Comparison of ENCODE assay signal across 10 mouse cellular contexts in the genomic region with DNA sequence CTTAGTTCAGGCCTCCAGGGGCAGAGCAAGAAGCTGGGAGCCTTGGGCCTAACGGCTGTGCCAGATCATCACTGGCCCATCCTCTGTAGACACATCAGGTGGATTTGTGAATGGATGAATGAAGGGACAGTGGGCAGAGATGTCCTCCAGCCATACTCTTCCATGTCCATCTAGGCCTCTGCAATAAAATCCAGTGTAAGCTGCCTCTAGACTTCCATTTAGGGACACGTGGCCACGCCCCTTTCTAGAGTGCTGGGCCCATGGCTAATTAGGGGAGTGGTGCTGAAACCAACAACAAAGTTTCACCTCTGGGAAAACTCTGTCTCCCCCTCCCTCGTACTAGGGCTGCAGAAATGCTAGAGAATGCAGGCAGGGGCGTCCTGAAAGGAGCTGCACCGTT. TPM values are rescaled to one million over a fixed set of nuclear protein-coding genes. Genes with fewer than 3 reads are reported as not detected.
DNase-seq lines count a peak whose midpoint lies in the region; ATAC-seq and TF ChIP-seq lines count a peak whose summit lies in the region.
"Had no signal": no experiment of that assay in that cellular context is flagged by ENCODE, and none has a peak within 500 bp of the region (broad histone marks: within the 10 kb centered on the region; RNA-seq: fewer than 3 reads in every experiment).

No protein-coding gene starts in this region.

- H3K27ac ChIP-seq in left cerebral cortex, adult 2 months: no peak overlapping the region
- H3K27ac ChIP-seq in embryonic facial prominence, embryonic 14.5 days (replicated peaks; ENCODE audit: low read depth, low read length): no peak overlapping the region
- no peak overlapping the region for H3K27ac ChIP-seq in intestine, postnatal 0 days (ENCODE audit: low read depth, low read length)
- no peak overlapping the region for H3K27ac ChIP-seq in neural tube, embryonic 14.5 days (ENCODE audit: low read depth, low read length)

- peak overlapping the region; percentile 25; the same call in 1 of the 2 replicates for H3K9ac ChIP-seq in embryonic facial prominence, embryonic 14.5 days (ENCODE audit: low read depth, low read length)
- H3K9ac ChIP-seq in intestine, postnatal 0 days (ENCODE audit: low read depth, low read length): no peak overlapping the region
- H3K9ac ChIP-seq in neural tube, embryonic 14.5 days (replicated peaks; ENCODE audit: low read depth, low read length): peak overlapping the region; percentile 32; the same call in 1 of the 2 replicates

- peaks cover 7% of the 10 kb centered on the region; the same call in 1 of the 2 replicates for H3K4me1 ChIP-seq in embryonic facial prominence, embryonic 14.5 days (ENCODE audit: control insufficient read depth, insufficient read depth, low read length)
- no peaks in the 10 kb centered on the region for H3K4me1 ChIP-seq in intestine, postnatal 0 days (replicated peaks; ENCODE audit: control insufficient read depth, insufficient read depth, low read length)
- no peaks in the 10 kb centered on the region for H3K4me1 ChIP-seq in neural tube, embryonic 14.5 days (ENCODE audit: control insufficient read depth, insufficient read depth, low read length)

- peaks cover 43% of the 10 kb centered on the region for H3K27me3 ChIP-seq in embryonic facial prominence, embryonic 14.5 days (replicated peaks; ENCODE audit: control insufficient read depth, insufficient read depth, low read length)
- H3K27me3 ChIP-seq in intestine, postnatal 0 days (replicated peaks; ENCODE audit: control insufficient read depth, insufficient read depth, low read length): peaks cover 23% of the 10 kb centered on the region; the same call in 1 of the 2 replicates
- peaks cover 11% of the 10 kb centered on the region for H3K27me3 ChIP-seq in neural tube, embryonic 14.5 days (ENCODE audit: control insufficient read depth, insufficient read depth, low read length)

- TF ChIP-seq CTCF in left cerebral cortex, adult 2 months (IDR thresholded peaks at IDR 0.05): no peak
- no peak for TF ChIP-seq CTCF in intestine, postnatal 0 days (IDR thresholded peaks at IDR 0.05; ENCODE audit: low read depth)

- no peak for DNase-seq in left cerebral cortex, adult 2 months (ENCODE audit: extremely low spot score in 1 of 2, low spot score in 2 of 2)
- DNase-seq in left cerebral cortex, adult 18-20 months (ENCODE audit: low spot score in 2 of 2): no peak
- DNase-seq in embryonic facial prominence, embryonic 14.5 days (ENCODE audit: low spot score): peak; percentile 31
- DNase-seq in thymus, postnatal 0 days (ENCODE audit: low spot score): no peak
- no peak for DNase-seq in spleen, adult 18-20 months
- no peak for DNase-seq in spleen, postnatal 10 days (ENCODE audit: low spot score in 2 of 2)
- DNase-seq: kidney, adult 9 months; right cerebral cortex, adult 18-20 months had no signal

- intact Hi-C loops in left cerebral cortex, adult 2 months (cut with DNase I): no loop called here

- H3K4me2 ChIP-seq in embryonic facial prominence, embryonic 14.5 days (ENCODE audit: low read depth, low read length): peak overlapping the region; percentile 56
- peak overlapping the region; percentile 54 for H3K4me2 ChIP-seq in intestine, postnatal 0 days (replicated peaks; ENCODE audit: low read depth)
- peak overlapping the region; percentile 43; the same call in 1 of the 2 replicates for H3K4me2 ChIP-seq in neural tube, embryonic 14.5 days (ENCODE audit: low read depth, low read length)

- ATAC-seq in embryonic facial prominence, embryonic 14.5 days (ENCODE audit: low read depth): no peak
- no peak for ATAC-seq in intestine, postnatal 0 days
- no peak for ATAC-seq in neural tube, embryonic 14.5 days (ENCODE audit: low read depth)

- no peaks in the 10 kb centered on the region for H3K9me3 ChIP-seq in embryonic facial prominence, embryonic 14.5 days (ENCODE audit: control insufficient read depth, low read length)
- no peaks in the 10 kb centered on the region for H3K9me3 ChIP-seq in intestine, postnatal 0 days (ENCODE audit: control insufficient read depth)
- no peaks in the 10 kb centered on the region for H3K9me3 ChIP-seq in neural tube, embryonic 14.5 days (ENCODE audit: control insufficient read depth, low read length)

- WGBS in embryonic facial prominence, embryonic 14.5 days: 13% methylated on average over 6 of the region's 6 CpGs
- 16% methylated on average over 6 of the region's 6 CpGs for WGBS in intestine, postnatal 0 days
- 5% methylated on average over 6 of the region's 6 CpGs for WGBS in neural tube, embryonic 14.5 days

- H3K36me3 ChIP-seq in embryonic facial prominence, embryonic 14.5 days (ENCODE audit: control insufficient read depth, insufficient read depth, low read length): no peaks in the 10 kb centered on the region
- no peaks in the 10 kb centered on the region for H3K36me3 ChIP-seq in intestine, postnatal 0 days (ENCODE audit: control insufficient read depth, insufficient read depth)
- H3K36me3 ChIP-seq in neural tube, embryonic 14.5 days (ENCODE audit: control insufficient read depth, insufficient read depth, low read length): no peaks in the 10 kb centered on the region

- peak overlapping the region; percentile 19; the same call in 1 of the 2 replicates for H3K4me3 ChIP-seq in left cerebral cortex, adult 2 months
- peak overlapping the region; percentile 25 for H3K4me3 ChIP-seq in embryonic facial prominence, embryonic 14.5 days (ENCODE audit: low read depth, low read length)
- peak overlapping the region; percentile 17 for H3K4me3 ChIP-seq in intestine, postnatal 0 days (ENCODE audit: low read depth, low read length)
- peak overlapping the region; percentile 16 for H3K4me3 ChIP-seq in neural tube, embryonic 14.5 days (ENCODE audit: low read depth, low read length)

RNA-seq across cellular contexts. Expression of a gene that starts 0.4 kb away (rescaled TPM):
- total RNA-seq in left cerebral cortex, adult 2 months (2021): 1 to 10 TPM in 1 of 2 experiments, under 1 TPM in 1; 0.77 to 1.1 TPM
- under 1 TPM; 0.56 to 0.67 TPM for total RNA-seq in left cerebral cortex, adult 18-20 months (2021)
- polyA plus RNA-seq in embryonic facial prominence, embryonic 14.5 days (2014; fragmentation: Nextera tagmentation; extraction: Ambion mirVana): 0.10 and 0.29 TPM in 2 replicates
- polyA plus RNA-seq in intestine, postnatal 0 days (2015; fragmentation: Nextera tagmentation; extraction: Ambion mirVana): not detected in 2 replicates
- polyA plus RNA-seq in neural tube, embryonic 14.5 days (2014; fragmentation: Nextera tagmentation; extraction: Ambion mirVana): 2.0 TPM in 1 of 2 replicates, not detected in the other
- not detected in 2 replicates for polyA plus RNA-seq in thymus, postnatal 0 days (2015; fragmentation: Nextera tagmentation; extraction: Ambion mirVana)

RNA-seq across cellular contexts. Expression of a gene that starts 5.9 kb away (rescaled TPM):
- total RNA-seq in left cerebral cortex, adult 2 months (2021): under 1 TPM; 0.45 to 0.70 TPM
- under 1 TPM; 0.28 to 0.30 TPM for total RNA-seq in left cerebral cortex, adult 18-20 months (2021)
- 0.31 TPM in 1 of 2 replicates, not detected in the other for polyA plus RNA-seq in embryonic facial prominence, embryonic 14.5 days (2014; fragmentation: Nextera tagmentation; extraction: Ambion mirVana)
- polyA plus RNA-seq in intestine, postnatal 0 days (2015; fragmentation: Nextera tagmentation; extraction: Ambion mirVana): not detected in 2 replicates
- polyA plus RNA-seq in neural tube, embryonic 14.5 days (2014; fragmentation: Nextera tagmentation; extraction: Ambion mirVana): 0.09 and 0.27 TPM in 2 replicates
- not detected in 2 replicates for polyA plus RNA-seq in thymus, postnatal 0 days (2015; fragmentation: Nextera tagmentation; extraction: Ambion mirVana)

RNA-seq across cellular contexts. Expression of a gene that starts 49.7 kb away (rescaled TPM):
- not detected for total RNA-seq in left cerebral cortex, adult 2 months (2021)
- total RNA-seq in left cerebral cortex, adult 18-20 months (2021): not detected
- polyA plus RNA-seq in embryonic facial prominence, embryonic 14.5 days (2014; fragmentation: Nextera tagmentation; extraction: Ambion mirVana): 0.26 and 0.58 TPM in 2 replicates
- polyA plus RNA-seq in intestine, postnatal 0 days (2015; fragmentation: Nextera tagmentation; extraction: Ambion mirVana): not detected in 2 replicates
- polyA plus RNA-seq in neural tube, embryonic 14.5 days (2014; fragmentation: Nextera tagmentation; extraction: Ambion mirVana): 0.62 and 0.85 TPM in 2 replicates
- 0.04 and 0.05 TPM in 2 replicates for polyA plus RNA-seq in thymus, postnatal 0 days (2015; fragmentation: Nextera tagmentation; extraction: Ambion mirVana)

RNA-seq across cellular contexts. Expression of a gene that starts 51.1 kb away (rescaled TPM):
- 10 to 100 TPM; 37.6 to 38.7 TPM for total RNA-seq in left cerebral cortex, adult 2 months (2021)
- total RNA-seq in left cerebral cortex, adult 18-20 months (2021): 10 to 100 TPM; 29.6 to 39.5 TPM
- polyA plus RNA-seq in embryonic facial prominence, embryonic 14.5 days (2014; fragmentation: Nextera tagmentation; extraction: Ambion mirVana): 24.1 and 25.3 TPM in 2 replicates
- polyA plus RNA-seq in intestine, postnatal 0 days (2015; fragmentation: Nextera tagmentation; extraction: Ambion mirVana): 12.8 and 15.1 TPM in 2 replicates
- 19.9 and 23.0 TPM in 2 replicates for polyA plus RNA-seq in neural tube, embryonic 14.5 days (2014; fragmentation: Nextera tagmentation; extraction: Ambion mirVana)
- polyA plus RNA-seq in thymus, postnatal 0 days (2015; fragmentation: Nextera tagmentation; extraction: Ambion mirVana): 41.3 and 42.5 TPM in 2 replicates
